Mouse (Mus musculus): Measurements from ENCODE around the gene Secisbp2l.
A peak's percentile ranks its signal among the peaks of the same experiment; 100 is the strongest.

Gene Secisbp2l

GRCm38 (mm10) chr2:125704907-125705631 lies 77.6 kb downstream of the Secisbp2l start:
- peak; percentile 66 for DNase-seq (ENCODE audit: low spot score)

DNA sequence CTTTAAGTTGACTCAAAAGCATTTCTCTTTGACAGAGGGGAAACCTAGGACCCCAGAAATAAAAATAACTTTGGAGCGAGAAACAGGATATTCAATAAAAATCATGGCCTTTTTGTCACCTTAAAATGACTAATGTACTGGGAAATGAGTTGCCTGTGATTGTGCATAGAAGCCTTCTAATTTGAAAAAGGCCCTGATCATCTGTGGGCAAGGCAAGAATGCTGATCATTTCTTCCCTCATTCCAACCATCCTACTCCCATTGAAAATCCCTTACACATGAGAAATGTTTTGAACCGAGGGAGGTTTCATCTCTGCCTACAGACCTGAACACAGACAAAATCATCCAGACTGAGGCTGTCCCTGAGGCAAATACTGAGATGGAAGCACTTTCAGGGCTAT lies 79.8 kb downstream of the Secisbp2l start:
- no peak for DNase-seq (ENCODE audit: low spot score)

DNA sequence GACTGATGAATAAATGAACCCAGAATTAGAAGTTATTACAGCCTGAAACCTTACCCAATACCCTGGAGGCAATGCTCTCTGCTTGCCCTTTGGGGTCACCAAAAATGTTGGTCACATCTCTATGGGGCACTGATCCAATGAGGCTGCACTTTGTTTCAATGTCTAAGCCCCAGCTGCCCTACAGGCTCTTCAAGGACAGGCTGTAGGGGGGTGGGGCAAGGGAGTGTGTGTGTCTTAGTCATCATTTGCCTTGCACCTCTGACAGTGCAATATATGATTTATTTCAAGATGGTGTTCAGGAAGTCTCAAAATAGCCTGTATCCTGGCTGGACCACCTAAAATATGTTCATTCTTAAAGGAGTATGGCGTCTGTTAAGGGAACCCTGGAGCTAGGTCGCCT lies 81.1 kb downstream of the Secisbp2l start:
- no peak for DNase-seq (ENCODE audit: low spot score)

GRCm38 (mm10) chr2:125696219-125696618 lies 86.5 kb downstream of the Secisbp2l start:
- no peak for DNase-seq (ENCODE audit: low spot score)

GRCm38 (mm10) chr2:125694798-125695197 lies 87.9 kb downstream of the Secisbp2l start:
- DNase-seq (ENCODE audit: low spot score) = no peak

- no peak for DNase-seq (ENCODE audit: low spot score)
These were observed 90.7 kb downstream of the Secisbp2l start for GRCm38 (mm10) chr2:125692010-125692409.

Data from retina, embryonic 14.5 days (tissue).